Mouse (Mus musculus) heart, postnatal 0 days (tissue): ENCODE measurements around the gene Cacng1.

Experiments
- CTCF ChIP-seq: IDR thresholded peaks from 2 replicates; pipeline ENCODE4 v1.5.1; 2016; ENCODE audit warnings: antibody characterized with exemption, control low read depth, low read depth
- EP300 ChIP-seq: IDR thresholded peaks from 2 replicates; pipeline ENCODE4 v1.6.1; 2016; ENCODE audit warnings: antibody characterized with exemption, low read depth

DNA sequence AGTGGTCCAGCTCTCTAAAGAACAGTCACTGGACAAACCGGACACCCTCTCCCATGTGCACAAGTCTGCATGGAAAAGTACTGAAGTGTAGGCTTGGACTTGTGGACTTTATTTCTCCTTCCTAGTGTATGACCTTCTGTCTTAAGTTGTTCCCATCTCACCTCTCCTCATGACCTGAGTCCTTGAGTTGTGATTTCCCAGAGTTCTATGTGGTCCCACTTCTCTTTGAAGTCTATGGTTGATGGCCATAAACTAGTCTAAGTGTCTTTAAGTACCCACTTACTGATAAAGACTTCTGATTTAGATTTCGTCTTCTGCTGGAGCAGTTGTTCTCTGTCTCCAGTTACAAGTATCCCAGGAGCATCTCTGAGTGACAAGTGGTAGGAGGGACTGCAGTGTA, 48.8 kb downstream of the Cacng1 start:
- TF ChIP-seq CTCF (no peak), EP300 (no peak)
